Mouse (Mus musculus): ENCODE measurements around the gene Dact1. TPM values are rescaled to one million over a fixed set of nuclear protein-coding genes. Genes with fewer than 3 reads are reported as not detected.

Dact1 gene
- polyA plus RNA-seq, 1 experiment = 2.9 TPM

Other genes with a start within 250 kb of the Dact1 start
- not detected in 2 replicates for gene Tomm20l, start 198.5 kb upstream of the Dact1 start, polyA plus RNA-seq (2012; rRNA removed)
- 12.5 and 17.2 TPM in 2 replicates for gene Timm9, start 173.2 kb upstream of the Dact1 start, polyA plus RNA-seq (2012; rRNA removed)
- gene 2700049A03Rik, start 173.0 kb upstream of the Dact1 start, polyA plus RNA-seq (2012; rRNA removed) = 1.9 and 2.1 TPM in 2 replicates

Measured in large intestine, adult 2 months (tissue).